Mouse (Mus musculus): ENCODE data around the gene Tmc2. TPM values are rescaled to one million over a fixed set of nuclear protein-coding genes. Genes with fewer than 3 reads are reported as not detected.
A peak's percentile ranks its signal among the peaks of the same experiment; 100 is the strongest.

The Tmc2 gene
- total RNA-seq, 2 experiments from 2014 or later, result not detected

DNA sequence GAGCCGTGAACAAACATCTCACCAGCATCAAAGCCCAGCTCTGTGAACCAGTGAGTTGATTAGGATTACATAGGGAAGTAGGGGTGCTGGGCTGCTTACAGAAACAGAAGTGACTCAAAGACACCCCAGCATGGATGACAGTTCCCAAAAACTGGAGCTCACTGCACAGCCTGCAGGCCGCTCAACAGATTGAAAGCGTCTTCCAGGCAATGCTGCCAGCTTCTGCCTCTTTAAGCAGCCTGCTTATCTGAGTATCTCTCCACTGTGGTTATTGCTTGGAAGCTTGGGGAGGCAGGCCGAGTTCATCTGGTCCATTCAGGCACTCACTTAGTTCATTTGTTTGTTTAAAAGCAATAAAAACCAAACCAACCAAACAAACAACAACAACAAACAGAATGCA lies 61.8 kb downstream of the Tmc2 start:
- DNase-seq, result no peak

DNA sequence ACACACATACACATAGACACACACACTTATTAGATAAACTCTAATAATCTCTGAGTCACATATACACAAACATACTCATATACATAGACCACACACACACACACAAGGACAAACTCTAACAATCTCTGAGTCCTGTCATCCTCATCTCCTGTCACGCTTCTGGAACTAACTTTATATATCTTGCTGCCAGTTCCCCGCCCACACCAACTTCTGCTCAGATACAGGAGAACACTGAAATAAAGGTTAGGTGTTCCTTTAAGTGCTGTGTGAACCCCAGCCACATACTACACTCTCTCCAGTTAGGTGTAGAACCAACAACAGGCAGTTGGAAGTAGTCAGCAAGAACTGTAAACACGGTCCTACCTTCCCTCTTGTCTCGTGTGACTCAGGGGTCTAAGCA lies 65.8 kb downstream of the Tmc2 start:
- no peak for DNase-seq

DNA sequence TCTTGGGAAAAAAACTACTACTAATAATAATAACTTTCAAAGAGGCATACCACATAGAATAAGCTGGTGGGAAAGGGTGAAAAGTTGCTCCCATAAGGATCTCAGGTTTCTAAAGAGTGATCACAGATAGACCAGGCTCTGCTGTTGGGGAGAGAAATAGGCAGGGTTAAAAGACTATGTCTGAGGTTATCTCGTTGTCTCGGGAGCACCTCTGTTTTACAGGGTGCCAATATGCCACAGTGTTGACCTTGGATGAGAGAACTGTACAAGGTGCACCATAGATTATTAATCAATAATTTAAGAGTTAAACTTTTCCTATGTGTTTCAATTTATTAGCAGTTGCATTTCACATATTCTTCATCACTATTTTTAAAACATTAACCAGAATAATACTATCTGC lies 66.9 kb downstream of the Tmc2 start:
- DNase-seq, result no peak

DNA sequence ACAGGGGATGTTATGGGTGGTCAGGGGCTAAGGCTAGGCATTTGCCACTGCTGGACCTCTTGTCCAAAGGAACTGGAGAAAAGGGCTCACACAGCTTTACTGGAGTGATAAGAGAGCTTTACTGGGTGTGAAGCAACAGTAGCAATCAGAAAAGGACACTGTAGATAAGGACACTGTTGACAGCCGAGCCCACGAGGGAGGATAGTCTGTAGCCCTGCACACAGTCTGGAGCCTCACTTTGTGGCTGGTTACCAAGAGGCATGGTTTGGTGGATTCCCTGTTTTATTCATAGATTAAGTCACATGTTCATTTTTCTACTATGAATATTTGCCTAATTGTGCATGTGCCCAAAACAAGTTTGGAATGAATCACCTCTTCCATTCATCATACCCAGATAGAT lies 67.4 kb downstream of the Tmc2 start:
- DNase-seq, result no peak

DNA sequence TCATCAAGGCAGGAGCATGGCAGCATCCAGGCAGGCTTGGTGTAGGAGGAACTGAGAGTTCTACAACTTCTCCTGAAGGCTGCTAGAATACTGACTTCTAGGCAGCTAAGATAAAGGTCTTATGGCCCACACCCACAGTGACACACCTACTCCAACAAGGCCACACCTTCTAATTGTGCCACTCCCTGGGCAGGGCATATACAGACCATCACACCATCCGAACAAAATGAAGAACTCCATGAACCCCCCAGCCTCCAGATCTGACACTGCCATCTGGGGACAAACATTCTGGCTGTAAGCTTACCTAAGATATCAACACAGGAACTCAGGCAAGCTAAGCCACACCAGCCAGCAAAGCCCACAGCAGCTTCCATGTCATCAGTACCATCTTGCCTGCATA lies 70.5 kb downstream of the Tmc2 start:
- no peak for DNase-seq

DNA sequence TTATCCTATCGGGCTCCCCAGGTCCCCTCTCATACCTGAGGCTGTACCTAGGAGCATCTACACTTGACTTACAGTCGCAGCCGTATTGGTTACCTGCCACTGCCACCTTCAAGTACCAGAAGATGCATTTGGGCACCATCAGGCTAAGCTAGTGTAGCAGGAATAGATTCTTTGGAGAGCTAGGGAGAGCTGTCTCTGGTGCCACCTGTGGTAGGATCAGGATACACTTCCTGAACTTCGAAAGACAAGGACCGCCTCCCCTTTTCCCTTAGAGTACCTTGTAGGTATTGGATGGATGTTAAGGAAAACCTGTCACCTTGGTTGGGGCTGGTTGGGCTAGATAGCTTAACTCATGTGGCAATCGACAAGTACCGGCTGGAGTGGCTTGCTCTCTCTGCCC lies 73.1 kb downstream of the Tmc2 start:
- no peak for DNase-seq

DNA sequence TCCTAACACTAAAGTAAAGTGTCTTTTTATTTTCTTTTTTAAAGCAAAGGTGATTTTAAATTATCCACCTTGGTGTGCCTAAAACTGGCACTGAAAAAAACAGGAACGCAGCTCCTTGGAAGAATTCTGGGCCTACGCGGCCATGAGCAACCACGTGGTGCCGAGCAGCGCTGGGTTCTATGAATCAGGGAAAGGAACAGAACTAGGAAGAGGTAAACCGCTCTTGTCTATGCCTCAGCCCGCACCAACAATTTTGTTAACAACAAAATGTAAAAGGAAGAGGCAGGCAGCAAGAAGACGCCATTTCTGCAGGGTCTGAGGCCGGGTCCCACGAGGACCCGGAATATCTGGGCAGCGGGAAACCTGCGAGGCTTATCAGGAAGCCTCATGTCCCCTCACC lies 78.7 kb downstream of the Tmc2 start:
- no peak for DNase-seq

DNA sequence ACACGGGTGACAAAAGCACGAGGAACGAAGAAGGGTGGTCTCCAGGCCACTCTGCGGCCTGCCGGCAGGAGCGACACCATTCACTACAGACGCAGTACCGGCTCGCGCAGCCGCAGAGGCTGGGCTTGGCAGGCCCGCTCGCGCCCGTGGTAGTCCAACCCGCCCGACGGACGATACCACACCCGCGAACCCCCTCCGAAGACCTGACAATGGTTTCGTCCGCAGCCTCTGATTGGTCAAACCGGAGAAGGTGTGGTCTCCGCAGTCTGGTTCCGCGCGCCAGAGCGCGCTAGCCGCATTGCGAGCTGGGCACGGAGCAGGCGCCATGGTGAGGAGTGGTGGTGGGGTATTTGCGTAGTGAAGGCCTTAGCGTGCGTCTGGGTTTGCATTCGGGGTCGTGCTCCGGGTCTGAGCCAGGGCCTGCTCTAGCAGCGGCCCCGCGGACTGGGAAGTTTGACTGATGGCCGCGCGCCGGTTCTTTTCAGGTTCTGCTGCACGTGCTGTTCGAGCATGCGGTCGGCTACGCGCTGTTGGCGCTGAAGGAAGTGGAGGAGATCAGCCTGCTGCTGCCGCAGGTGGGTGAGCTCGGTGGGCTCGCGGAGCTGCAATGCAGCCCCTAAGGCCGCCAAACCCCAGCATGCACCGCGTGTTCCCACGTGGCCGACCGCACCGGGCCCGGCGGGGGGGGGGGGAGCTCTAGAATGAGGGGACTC lies 79.3 kb downstream of the Tmc2 start, which contains the start of gene Nop56:
Gene Nop56 (plus strand): TSS at position 282 of the 713 bp plus-strand sequence.
- DNase-seq, result peak; percentile 100

DNA sequence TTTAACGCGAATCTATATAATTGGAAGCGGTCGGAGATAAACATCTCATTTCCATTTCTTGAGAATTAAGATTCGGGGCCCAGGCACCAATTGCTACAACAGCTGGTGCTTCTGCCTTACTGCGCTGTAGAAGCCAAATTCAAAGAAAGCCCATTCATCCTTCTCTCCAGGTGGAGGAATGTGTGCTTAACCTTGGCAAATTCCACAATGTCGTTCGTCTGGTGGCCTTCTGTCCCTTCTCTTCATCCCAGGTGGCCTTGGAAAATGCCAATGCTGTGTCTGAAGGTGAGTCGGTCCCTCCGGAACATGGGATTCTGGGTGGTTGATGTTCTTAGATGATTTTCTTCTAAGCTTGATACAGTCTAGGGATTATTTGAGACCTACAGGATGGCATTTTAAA lies 79.9 kb downstream of the Tmc2 start:
- DNase-seq, result no peak

DNA sequence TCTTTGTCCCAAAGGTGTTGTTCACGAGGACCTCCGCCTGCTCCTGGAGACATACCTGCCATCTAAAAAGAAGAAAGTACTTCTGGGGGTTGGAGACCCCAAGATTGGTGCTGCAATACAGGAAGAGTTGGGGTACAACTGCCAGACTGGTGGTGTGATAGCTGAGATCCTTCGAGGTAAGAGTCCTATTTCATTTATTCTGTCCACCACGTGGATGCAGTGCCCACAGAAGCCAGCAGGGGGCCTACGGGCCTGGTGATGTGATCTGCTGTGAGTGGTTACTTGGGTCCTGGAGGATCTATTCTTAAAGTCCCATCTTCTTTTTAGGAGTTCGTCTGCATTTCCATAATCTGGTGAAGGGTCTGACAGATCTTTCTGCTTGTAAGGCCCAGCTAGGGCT lies 80.7 kb downstream of the Tmc2 start:
- DNase-seq, result peak; percentile 73

DNA sequence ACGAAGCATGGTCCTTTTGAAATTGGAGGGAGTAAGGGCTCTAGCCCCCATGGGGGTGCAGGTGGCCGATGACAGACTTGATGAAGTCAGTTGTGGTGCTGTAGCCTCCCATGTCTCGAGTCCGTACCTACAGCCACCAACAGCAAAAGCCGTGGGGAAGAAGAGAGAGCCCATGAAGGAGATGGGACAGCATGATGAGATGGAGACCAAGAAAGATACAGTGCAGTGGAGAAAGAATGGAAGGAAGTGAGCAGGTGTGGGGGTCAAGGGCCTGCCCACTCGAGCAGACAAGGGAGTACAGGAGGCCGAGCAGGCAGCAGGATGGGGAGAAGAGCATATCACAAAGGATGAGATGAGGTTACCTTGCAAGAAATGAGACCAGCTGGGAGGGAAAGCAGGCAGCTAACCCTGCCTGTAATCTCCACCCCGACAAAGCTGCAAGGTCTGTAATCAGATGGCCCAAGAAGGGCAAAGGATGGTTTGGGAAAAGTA lies 84.7 kb downstream of the Tmc2 start:
- DNase-seq, result no peak

DNA sequence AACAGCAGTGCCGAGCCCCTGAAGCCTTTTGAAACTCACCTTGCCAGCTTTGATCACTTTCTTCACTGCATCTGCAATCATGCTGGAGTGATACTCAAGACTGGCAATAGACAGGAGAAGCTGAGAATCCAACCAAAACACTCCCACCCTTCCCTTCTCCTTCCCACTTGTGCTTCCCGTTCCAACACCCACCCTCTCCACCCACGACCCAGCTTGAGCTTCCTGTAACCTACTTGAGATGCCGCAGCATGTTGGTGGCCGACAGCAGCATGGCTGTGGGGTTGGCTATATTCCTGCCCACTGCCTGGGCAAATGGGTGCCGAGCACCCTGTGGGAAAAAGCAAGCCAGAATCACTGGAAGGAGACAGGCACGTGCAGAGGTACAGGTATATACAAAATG lies 85.2 kb downstream of the Tmc2 start:
- DNase-seq, result no peak

DNA sequence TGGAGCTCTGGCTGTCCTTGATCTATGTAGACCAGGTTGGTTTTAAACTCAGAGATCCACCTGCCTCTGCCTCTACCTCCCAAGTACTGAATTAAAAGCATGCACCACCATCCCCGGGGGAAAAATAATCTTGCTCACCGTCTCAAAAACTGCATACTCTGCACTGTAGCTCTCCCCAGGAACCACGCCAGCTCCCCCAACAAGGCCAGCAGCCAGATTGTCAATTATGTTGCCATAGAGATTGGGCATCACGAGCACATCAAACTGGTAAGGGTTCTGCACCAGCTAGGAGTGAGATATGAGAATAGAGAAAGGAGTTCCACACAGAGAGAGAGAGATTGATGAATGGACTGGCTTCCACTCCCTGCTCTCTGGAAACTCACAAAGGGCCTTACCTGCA lies 85.8 kb downstream of the Tmc2 start:
- no peak for DNase-seq

DNA sequence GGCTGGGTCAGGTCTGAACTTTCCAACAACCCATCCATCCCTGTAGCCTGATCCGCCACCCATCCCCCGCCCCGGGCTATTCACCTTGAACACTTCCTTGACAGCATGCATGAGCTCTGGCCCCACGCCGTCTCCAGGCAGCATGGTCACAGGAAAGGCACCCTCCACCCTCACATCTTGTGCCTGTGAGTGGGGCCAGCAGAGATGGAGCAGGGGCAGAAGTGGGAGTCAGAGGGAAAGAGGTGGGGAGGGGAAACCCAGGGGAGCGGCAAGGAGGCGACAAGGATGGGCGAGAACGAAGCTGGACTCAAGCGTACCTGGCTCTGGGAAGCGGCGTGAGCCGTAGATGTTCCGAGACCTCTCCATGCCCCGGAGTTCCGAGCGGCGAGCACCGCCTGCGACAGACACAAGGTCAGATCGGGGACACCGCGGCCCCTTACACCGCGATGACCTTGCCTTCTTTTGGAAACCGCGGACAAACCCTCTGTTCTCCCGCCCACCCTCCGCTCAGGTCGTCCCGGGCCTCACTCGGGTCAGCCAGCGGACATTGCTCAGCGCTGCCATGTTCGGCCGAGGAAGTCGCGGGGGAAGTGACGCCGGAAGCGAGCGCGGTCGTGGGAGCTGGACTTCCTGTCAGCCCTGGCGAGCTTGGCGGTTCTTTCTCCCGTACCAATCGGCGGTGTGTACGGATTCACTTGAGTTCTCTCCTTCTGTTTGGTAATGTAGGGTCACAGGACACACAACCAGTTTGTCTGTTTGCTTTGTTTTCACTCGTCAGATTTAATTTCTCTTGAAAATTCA lies 89.1 kb downstream of the Tmc2 start, which contains the start of gene Idh3b:
Gene Idh3b (minus strand): TSS at position 694 of the 801 bp plus-strand sequence.
- peak; percentile 92 for DNase-seq

DNA sequence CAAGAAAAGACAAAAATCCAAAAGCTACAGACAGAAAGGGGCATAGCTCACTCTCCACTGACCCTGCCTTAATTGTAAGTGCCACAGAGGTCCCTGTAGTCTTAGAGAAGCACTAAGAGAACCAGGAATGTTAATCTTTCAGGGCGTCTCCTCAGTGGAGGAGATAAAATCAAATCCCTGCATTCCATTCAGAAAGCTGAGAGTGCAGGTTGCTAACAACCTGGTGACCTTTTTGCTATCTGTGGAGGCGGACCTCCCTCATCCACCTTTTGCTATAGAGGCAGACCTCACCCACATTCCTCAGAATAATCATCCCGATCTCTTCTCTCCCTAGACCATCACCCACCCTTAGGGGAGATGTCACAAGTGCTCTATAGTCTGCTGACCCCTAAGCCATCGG lies 94.1 kb downstream of the Tmc2 start:
- no peak for DNase-seq

DNA sequence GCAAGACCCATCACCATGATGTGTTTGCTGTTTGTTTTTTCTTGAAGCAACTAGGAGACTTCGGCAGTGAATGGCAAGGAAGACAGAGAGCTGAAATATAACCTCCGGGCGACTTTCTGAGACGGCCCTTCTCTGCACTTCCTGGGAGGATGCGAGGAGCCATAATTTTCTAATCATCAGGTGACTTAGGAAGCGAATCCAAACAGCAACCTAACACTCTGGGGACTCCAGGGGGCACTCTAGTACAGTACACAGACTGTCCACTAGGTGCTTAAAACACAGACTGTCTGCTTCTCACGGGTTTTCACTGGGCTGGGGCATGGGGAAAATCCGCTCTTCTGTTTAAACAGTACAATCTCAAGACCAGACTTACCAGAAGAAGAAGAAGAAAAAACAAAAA lies 96.4 kb downstream of the Tmc2 start:
- DNase-seq, result peak; percentile 78

DNA sequence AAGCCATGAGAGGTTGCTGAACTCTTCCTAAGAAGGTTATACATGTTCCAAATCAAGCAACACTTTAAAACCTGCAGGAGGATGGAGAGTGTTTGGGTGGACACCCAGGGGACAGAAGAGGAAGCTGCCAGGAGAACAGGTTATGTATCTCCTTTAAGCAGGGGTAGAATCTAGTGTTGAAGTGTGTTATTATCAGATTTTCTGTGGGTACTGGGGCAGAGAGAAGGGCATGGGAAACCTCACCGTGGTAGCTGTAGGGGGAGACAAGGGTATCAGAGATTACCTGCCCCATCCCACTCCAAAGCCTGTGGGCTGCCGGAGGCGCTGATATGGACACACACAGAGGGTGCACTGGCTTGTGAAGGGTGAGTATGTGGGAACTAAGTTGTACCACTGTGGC lies 98.0 kb downstream of the Tmc2 start:
- no peak for DNase-seq

DNA sequence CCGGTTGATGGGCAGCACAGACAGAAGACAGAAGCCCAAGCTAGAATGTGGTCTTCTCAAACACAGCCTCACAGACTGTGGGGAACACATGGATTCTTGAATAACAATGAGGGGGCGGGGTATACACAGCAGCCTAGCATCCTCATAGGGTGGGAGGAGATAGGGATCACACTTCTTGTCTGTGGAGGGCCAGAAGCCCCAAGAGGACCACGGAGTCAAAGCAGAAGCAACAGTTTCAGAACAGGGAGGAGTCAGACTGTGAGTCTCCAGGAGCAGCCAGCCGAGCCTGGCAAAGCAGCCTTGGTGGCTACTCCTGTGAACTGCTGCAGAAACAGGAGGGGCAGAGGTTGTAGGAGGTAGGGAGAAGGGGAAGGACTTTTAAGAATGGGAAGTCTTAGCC lies 98.5 kb downstream of the Tmc2 start:
- DNase-seq, result no peak

DNA sequence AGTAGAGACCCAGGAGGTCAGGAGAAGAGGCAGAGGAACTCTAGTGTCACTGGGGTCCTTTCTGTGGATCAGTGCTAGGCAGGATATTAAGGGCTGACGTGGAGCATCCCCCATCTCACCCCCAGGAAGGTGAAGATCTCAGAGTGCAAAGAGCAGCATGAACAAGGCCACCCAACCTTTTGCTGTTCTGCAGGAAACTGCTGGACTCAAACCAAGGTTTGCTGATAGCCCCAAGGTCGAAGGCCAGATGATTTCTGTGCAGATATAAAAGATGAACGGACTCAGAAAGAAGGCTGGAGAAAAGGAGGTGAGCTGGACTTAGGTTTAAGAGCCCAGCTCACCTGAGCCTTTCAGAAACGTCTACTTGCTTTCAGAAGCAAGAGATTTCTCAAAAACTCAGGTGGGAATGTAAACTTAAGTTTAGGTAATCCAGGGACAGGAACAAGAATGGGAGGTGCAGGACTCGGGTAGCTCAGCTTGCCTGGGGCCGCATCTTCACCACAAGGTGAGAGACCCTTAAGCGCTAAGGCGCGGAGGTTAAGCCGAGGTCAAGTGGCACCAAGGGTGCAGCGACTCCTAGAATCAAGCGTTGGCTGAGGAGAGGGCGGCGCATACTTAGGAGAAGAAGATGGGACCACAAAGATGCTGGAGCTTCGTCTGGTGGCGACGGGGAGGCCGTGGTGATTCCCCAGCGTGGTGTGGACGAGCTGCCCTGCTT lies 99.4 kb downstream of the Tmc2 start:
- DNase-seq, result no peak

DNA sequence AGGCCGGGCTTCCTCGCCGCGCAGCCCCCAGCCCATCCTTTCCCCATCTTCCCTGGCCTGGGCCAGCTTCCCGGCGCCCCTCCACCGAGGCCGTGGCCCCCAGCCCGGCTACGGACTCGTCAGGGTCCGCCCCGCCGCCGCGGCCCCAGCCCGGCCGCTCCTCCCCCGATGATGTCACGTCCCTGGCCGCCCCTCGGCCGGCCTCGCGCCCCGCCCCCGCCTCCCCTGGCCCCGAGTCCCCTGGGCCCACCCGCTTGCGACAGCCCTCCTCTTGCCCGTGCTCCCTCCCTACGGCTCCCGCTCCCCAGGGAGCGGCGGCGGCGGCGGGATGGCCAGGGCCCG lies 99.9 kb downstream of the Tmc2 start, which contains the start of gene Ebf4:
Gene Ebf4 (plus strand): TSS at position 234 of the 342 bp plus-strand sequence.
- peak; percentile 62 for DNase-seq

DNA sequence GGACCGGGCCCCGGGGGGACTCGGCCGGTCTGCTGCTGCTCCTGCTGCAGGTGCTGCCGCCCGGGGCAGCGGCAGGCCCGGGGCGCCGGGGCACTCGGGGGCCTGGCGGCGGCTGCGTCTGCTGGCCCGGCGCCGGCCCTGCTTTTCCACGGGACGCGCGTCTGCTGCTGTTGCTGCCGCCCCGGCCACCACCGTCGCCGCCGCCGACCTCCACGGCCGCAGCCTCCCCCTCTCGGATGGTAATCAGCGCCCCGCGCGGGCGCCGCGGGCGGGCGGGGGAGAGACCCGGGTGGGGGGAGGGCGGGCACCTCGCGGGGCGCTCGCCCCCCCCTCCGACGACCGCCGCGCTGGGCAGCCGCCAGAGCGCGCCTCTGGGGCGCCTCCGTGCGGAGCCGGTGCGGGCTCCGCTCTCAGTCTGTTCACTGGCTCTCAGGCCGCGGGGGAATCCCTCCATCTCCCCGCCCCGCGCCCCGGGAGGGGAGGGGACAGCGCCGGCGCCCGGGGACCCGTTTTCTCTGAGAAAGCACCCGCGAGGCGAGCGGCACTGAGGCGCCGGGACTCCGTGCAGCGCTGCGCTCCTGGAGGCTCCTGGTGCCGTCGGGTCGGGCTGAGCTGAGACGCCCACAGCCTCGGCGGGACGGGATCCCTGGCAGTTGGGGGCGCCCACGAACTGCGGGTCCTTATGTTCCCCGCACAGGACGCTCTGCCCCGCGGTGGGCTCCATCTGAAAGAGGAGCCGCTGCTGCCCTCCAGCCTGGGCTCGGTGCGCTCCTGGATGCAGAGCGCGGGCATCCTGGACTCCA lies 100.5 kb downstream of the Tmc2 start:
- peak; percentile 46 for DNase-seq

DNA sequence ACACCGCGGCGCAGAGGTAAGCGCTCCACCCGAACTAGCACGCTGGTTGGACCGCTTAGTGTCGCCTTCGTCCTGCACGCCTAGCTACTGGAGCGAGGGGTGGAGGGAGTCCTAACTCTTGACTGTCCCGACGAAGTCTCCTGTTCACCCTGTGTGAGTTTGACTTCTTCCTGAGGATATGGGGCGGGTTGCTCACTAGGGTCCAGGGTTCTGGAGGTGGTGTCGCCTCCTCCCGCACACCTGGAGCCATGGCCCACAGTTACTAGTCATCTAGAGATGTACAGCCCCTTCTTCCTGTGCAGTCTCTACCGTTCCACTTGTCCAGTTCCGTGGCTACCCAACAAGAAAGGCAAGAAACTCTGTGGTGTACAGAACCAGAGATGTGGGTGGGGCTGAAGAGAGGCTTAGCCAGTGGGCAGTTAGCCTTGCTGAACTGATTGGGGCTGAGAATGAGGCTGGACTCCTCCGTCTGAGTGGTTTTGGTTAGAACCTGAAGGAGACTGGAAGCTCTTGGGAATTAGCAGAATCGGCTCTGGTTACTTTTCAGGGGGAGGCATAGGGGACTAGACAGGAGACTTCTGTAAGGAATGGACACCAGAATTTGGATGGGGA lies 101.2 kb downstream of the Tmc2 start:
- DNase-seq, result no peak
